Mouse (Mus musculus) bone marrow, adult 2 months (tissue): ENCODE data around the gene Hist1h3d.

Experiments used
- CTCF ChIP-seq: fragments of 200-500 bp; IDR thresholded peaks from 2 replicates; pipeline ENCODE4 v1.5.1; 2011; ENCODE audit warnings: low read length, control low read depth; ENCODE audit not compliant: control insufficient read depth, insufficient read depth
- POLR2A ChIP-seq: fragments of 200-500 bp; IDR thresholded peaks from 2 replicates; pipeline ENCODE4 v1.6.1; 2011; ENCODE audit warnings: low read depth, mild to moderate bottlenecking, control low read depth, low read length, borderline replicate concordance; ENCODE audit not compliant: control insufficient read depth

- TF ChIP-seq CTCF = no peak
- TF ChIP-seq POLR2A = no peak
These were observed 17.1 kb downstream of the Hist1h3d start for GRCm38 (mm10) chr13:23592614-23593013.
